Mouse (Mus musculus) embryonic fibroblast, embryonic 13.5 days (primary cell): Measurements from ENCODE around the gene Dnah8.
A peak's percentile ranks its signal among the peaks of the same experiment; 100 is the strongest.

Experiments used
- CTCF ChIP-seq: IDR thresholded peaks from 2 replicates; pipeline ENCODE4 v1.5.1; 2011; ENCODE audit warnings: mild to moderate bottlenecking, control low read depth, low read length, moderate library complexity, borderline replicate concordance; ENCODE audit not compliant: insufficient read depth
- POLR2A ChIP-seq: IDR thresholded peaks from 2 replicates; pipeline ENCODE4 v1.6.1; 2011; ENCODE audit warnings: low read depth, mild to moderate bottlenecking, control low read depth, low read length, moderate library complexity

GRCm38 (mm10) chr17:30575121-30575904, 48.8 kb upstream of the Dnah8 start:
- no peak for TF ChIP-seq CTCF
- TF ChIP-seq POLR2A, result 0 out of 2 replicates have a peak, but pooled peaks have one; percentile 26
